Mouse (Mus musculus): ENCODE data around the gene Pecr.

DNA sequence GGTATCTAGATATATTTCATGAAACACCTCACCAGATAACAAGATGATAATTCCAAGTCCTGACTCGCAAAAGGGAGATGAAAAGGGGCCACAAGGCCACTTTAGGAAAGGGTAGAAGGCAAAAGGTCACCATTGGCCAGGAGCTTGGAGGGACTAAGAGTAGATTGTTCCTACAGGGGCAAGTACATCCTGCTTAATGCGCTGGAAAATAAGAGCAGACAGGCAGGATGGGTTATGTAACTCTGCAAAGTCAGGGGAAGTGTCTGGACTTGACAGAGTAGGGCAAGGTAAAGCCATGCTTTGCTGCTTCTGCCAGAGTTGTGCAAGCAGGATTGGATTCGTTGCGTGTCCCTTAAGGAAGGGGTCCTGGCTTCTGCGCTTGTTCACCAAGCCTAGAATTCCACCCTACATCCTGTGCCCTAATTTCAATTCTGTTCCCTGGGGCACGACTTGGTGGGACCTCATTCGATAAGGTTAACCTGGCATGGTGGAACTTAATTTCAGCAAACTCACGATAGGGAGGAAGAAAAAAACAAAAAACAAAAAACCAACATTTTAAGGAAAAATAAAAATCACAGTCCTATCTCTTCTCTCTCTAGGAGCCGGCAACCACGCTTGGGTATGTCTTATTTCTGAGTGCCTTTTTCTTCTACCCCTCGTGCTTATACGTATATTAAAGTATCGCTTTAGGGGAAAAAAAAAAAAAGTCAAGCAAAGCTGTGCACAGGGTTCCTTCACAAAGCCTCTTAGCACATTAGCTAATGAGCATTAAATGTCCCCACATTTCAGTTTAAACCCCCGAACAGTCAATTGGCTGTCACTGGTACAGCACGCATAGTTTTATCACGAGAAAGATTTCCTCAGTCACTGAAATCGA, 73.1 kb downstream of the Pecr start:
- no peak for TF ChIP-seq POLR2A (IDR thresholded peaks at IDR 0.05; ENCODE audit: control insufficient read depth in 1 of 2, insufficient read depth in 1 of 2, low read depth in 1 of 2, low read length in 2 of 2, poor library complexity in 1 of 2)
- TF ChIP-seq EP300 (IDR thresholded peaks at IDR 0.05; ENCODE audit: low read depth in 1 of 2, low read length in 2 of 2): no peak
- TF ChIP-seq CTCF (IDR thresholded peaks at IDR 0.05 in 2 of 3, conservative IDR thresholded peaks at IDR 0.05 in 1 of 3; ENCODE audit: control insufficient read depth in 1 of 3, insufficient read depth in 1 of 3, low read depth in 2 of 3, low read length in 3 of 3, poor library complexity in 1 of 3, severe bottlenecking in 1 of 3): no peak
